Mouse (Mus musculus): ENCODE data around the gene Dennd4b. TPM values are rescaled to one million over a fixed set of nuclear protein-coding genes. Genes with fewer than 3 reads are reported as not detected.
"Not testable (repeated sequence)": the region's sequence is repeated elsewhere in the genome, so short reads cannot be mapped to it uniquely, and the experiment has no call there.

Dennd4b gene
- polyA plus RNA-seq, 1 experiment, result 163 TPM

GRCm38 (mm10) chr3:90242984-90243775, 21.8 kb upstream of the Dennd4b start, which contains the start of gene Creb3l4:
TSS of gene Creb3l4 (minus strand) at chr3:90243512.
- Histone ChIP-seq H3K4me3 (ENCODE audit: control insufficient read depth, insufficient read depth, low read length) (no peak within 1 kb of the TSS), H3K36me3 (ENCODE audit: control insufficient read depth, insufficient read depth, low read length) (no peaks in the 10 kb centered on the region), H3K27me3 (ENCODE audit: control insufficient read depth, insufficient read depth, low read length) (no peaks in the 10 kb centered on the region), H3K4me1 (replicated peaks; ENCODE audit: control insufficient read depth, insufficient read depth, low read length) (peaks cover 7% of the 10 kb centered on the region), H3K27ac (ENCODE audit: control insufficient read depth, insufficient read depth, low read length) (no peak within 1 kb of the TSS)
- no peak for DNase-seq
- TF ChIP-seq POLR2A (IDR thresholded peaks at IDR 0.05; ENCODE audit: control insufficient read depth, extremely low read depth, insufficient read depth, low read length, poor library complexity), result no peak
- no peak for TF ChIP-seq CTCF (IDR thresholded peaks at IDR 0.05; ENCODE audit: borderline replicate concordance, control insufficient read depth, extremely low read depth, insufficient read depth, low read length, poor library complexity)
- 90% methylated on average over 19 of the region's 19 CpGs for WGBS

- WGBS, result 6% methylated on average over 2 of the region's 2 CpGs
- TF ChIP-seq POLR2A (IDR thresholded peaks at IDR 0.05; ENCODE audit: control insufficient read depth, extremely low read depth, insufficient read depth, low read length, poor library complexity) (no peak), CTCF (IDR thresholded peaks at IDR 0.05; ENCODE audit: borderline replicate concordance, control insufficient read depth, extremely low read depth, insufficient read depth, low read length, poor library complexity) (no peak)
- Histone ChIP-seq H3K27me3 (ENCODE audit: control insufficient read depth, insufficient read depth, low read length) (no peaks in the 10 kb centered on the region), H3K27ac (ENCODE audit: control insufficient read depth, insufficient read depth, low read length) (no peak overlapping the region; the same call in 1 of the 2 replicates), H3K4me3 (ENCODE audit: control insufficient read depth, insufficient read depth, low read length) (no peak overlapping the region), H3K4me1 (replicated peaks; ENCODE audit: control insufficient read depth, insufficient read depth, low read length) (peaks cover 12% of the 10 kb centered on the region), H3K36me3 (ENCODE audit: control insufficient read depth, insufficient read depth, low read length) (no peaks in the 10 kb centered on the region)
- DNase-seq, result no peak
Measured at GRCm38 (mm10) chr3:90245406-90245805, 19.6 kb upstream of the Dennd4b start.

DNA sequence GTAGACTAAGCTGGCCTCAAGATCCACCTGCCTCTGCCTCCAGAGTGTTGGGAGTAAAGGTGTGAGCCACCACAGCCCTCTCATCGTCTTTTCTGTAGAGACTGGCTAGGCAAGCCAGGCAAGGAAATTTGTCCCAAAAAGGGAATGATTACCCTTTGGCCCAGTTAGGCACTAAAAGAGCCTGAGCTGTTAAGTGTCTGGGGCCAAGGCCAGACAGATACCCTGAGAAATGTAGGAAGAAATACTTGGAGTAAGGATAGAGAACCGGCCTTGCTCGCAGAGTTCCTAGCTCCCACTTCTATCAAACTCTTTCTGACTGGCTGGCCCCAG, 17.4 kb upstream of the Dennd4b start:
- WGBS, result 10% methylated on average over 3 of the region's 3 CpGs
- TF ChIP-seq POLR2A (IDR thresholded peaks at IDR 0.05; ENCODE audit: control insufficient read depth, extremely low read depth, insufficient read depth, low read length, poor library complexity) (no peak), CTCF (IDR thresholded peaks at IDR 0.05; ENCODE audit: borderline replicate concordance, control insufficient read depth, extremely low read depth, insufficient read depth, low read length, poor library complexity) (no peak)
- no peak for DNase-seq
- H3K36me3 ChIP-seq (ENCODE audit: control insufficient read depth, insufficient read depth, low read length), result no peaks in the 10 kb centered on the region
- peak overlapping the region; percentile 22; the same call in 1 of the 2 replicates for H3K27ac ChIP-seq (ENCODE audit: control insufficient read depth, insufficient read depth, low read length)
- H3K4me3 ChIP-seq (ENCODE audit: control insufficient read depth, insufficient read depth, low read length), result peak overlapping the region; percentile 34
- H3K27me3 ChIP-seq (ENCODE audit: control insufficient read depth, insufficient read depth, low read length), result no peaks in the 10 kb centered on the region
- peaks cover 12% of the 10 kb centered on the region for H3K4me1 ChIP-seq (replicated peaks; ENCODE audit: control insufficient read depth, insufficient read depth, low read length)

- peak; percentile 93 for DNase-seq
- no peak; the same call in 1 of the 2 replicates for TF ChIP-seq CTCF (IDR thresholded peaks at IDR 0.05; ENCODE audit: borderline replicate concordance, control insufficient read depth, extremely low read depth, insufficient read depth, low read length, poor library complexity)
- peak; percentile 84 for TF ChIP-seq POLR2A (IDR thresholded peaks at IDR 0.05; ENCODE audit: control insufficient read depth, extremely low read depth, insufficient read depth, low read length, poor library complexity)
- under 1% methylated on average over 44 of the region's 44 CpGs for WGBS
- Histone ChIP-seq H3K4me1 (replicated peaks; ENCODE audit: control insufficient read depth, insufficient read depth, low read length) (peaks cover 12% of the 10 kb centered on the region), H3K36me3 (ENCODE audit: control insufficient read depth, insufficient read depth, low read length) (no peaks in the 10 kb centered on the region), H3K27ac (ENCODE audit: control insufficient read depth, insufficient read depth, low read length) (peak within 1 kb of the TSS; percentile 47), H3K4me3 (ENCODE audit: control insufficient read depth, insufficient read depth, low read length) (peak within 1 kb of the TSS; percentile 81), H3K27me3 (ENCODE audit: control insufficient read depth, insufficient read depth, low read length) (no peaks in the 10 kb centered on the region)
Measured at GRCm38 (mm10) chr3:90247960-90248745, 16.8 kb upstream of the Dennd4b start, which contains the start of gene Slc39a1. TSS of gene Slc39a1 (plus strand) at chr3:90248172.

- WGBS, result 6% methylated on average over 10 of the region's 10 CpGs
- TF ChIP-seq POLR2A (IDR thresholded peaks at IDR 0.05; ENCODE audit: control insufficient read depth, extremely low read depth, insufficient read depth, low read length, poor library complexity) (no peak), CTCF (IDR thresholded peaks at IDR 0.05; ENCODE audit: borderline replicate concordance, control insufficient read depth, extremely low read depth, insufficient read depth, low read length, poor library complexity) (no peak)
- H3K4me1 ChIP-seq (replicated peaks; ENCODE audit: control insufficient read depth, insufficient read depth, low read length), result peaks cover 14% of the 10 kb centered on the region
- H3K4me3 ChIP-seq (ENCODE audit: control insufficient read depth, insufficient read depth, low read length), result peak overlapping the region; percentile 81
- no peaks in the 10 kb centered on the region for H3K27me3 ChIP-seq (ENCODE audit: control insufficient read depth, insufficient read depth, low read length)
- DNase-seq, result peak; percentile 30
- H3K36me3 ChIP-seq (ENCODE audit: control insufficient read depth, insufficient read depth, low read length), result no peaks in the 10 kb centered on the region
- H3K27ac ChIP-seq (ENCODE audit: control insufficient read depth, insufficient read depth, low read length), result peak overlapping the region; percentile 47
Measured at GRCm38 (mm10) chr3:90248746-90249100, 16.3 kb upstream of the Dennd4b start.

DNA sequence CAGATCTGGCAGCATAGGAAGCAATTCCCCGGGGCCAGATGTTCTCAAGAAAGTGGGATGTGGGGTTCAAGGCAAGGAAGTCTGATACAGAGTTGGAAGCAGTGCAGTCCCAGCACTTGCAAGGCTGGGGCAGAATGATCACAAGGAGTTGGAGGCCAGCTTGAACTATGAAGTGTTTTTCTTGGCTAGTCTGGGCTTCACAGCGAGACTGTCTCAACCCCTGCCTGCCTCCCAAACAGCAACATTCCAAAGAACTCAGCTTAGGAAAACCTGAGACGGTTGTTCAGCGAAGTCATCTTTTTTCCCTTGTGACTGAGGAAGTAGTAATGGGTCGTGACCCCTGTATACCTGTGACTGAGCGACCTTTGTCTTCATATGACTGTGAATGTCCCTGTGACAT, 14.2 kb upstream of the Dennd4b start:
- DNase-seq, result no peak
- Histone ChIP-seq H3K36me3 (ENCODE audit: control insufficient read depth, insufficient read depth, low read length) (no peaks in the 10 kb centered on the region), H3K27ac (ENCODE audit: control insufficient read depth, insufficient read depth, low read length) (no peak overlapping the region), H3K27me3 (ENCODE audit: control insufficient read depth, insufficient read depth, low read length) (no peaks in the 10 kb centered on the region), H3K4me3 (ENCODE audit: control insufficient read depth, insufficient read depth, low read length) (no peak overlapping the region), H3K4me1 (replicated peaks; ENCODE audit: control insufficient read depth, insufficient read depth, low read length) (peaks cover 22% of the 10 kb centered on the region)
- WGBS, result 93% methylated on average over 6 of the region's 6 CpGs
- no peak for TF ChIP-seq POLR2A (IDR thresholded peaks at IDR 0.05; ENCODE audit: control insufficient read depth, extremely low read depth, insufficient read depth, low read length, poor library complexity)
- TF ChIP-seq CTCF (IDR thresholded peaks at IDR 0.05; ENCODE audit: borderline replicate concordance, control insufficient read depth, extremely low read depth, insufficient read depth, low read length, poor library complexity), result no peak

DNA sequence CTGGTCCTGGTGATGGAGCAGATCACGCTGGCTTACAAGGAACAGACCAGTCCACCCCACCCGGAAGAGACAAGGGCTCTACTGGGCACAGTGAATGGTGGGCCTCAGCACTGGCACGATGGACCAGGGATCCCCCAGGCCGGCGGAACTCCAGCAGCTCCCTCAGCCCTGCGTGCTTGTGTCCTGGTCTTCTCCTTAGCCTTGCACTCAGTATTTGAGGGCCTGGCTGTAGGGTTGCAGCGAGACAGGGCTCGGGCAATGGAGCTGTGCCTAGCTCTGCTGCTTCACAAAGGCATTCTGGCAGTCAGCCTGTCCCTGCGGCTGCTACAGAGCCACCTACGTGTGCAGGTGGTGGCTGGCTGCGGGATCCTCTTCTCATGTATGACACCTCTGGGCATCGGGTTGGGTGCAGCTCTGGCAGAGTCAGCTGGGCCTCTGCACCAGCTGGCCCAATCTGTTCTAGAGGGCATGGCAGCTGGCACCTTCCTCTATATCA, 13.2 kb upstream of the Dennd4b start:
- not testable (repeated sequence) for DNase-seq; H3K36me3 ChIP-seq (ENCODE audit: control insufficient read depth, insufficient read depth, low read length); H3K27me3 ChIP-seq (ENCODE audit: control insufficient read depth, insufficient read depth, low read length); H3K27ac ChIP-seq (ENCODE audit: control insufficient read depth, insufficient read depth, low read length); H3K4me3 ChIP-seq (ENCODE audit: control insufficient read depth, insufficient read depth, low read length)
- H3K4me1 ChIP-seq (replicated peaks; ENCODE audit: control insufficient read depth, insufficient read depth, low read length), result peaks cover 21% of the 10 kb centered on the region
- WGBS, result 93% methylated on average over 12 of the region's 12 CpGs

DNA sequence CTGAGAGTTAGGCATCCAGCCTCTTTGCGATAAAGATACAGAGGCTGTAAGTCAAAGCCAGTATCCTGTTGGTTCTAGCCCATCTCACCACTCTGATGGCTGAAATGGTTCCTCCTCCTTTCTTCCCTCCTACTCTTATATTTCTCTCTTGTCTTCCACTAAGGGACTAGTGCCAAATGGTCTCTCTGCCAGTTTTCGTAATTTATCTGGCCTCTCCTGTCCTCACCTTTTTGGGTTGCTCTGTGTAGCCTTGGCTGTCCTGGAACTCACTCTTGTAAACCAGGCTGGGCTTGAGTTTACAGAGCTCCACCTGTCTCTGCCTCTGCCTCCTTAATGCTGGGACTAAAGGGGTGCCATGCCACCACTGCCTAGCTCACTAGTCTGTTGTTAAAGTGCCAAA, 12.3 kb upstream of the Dennd4b start:
- H3K36me3 ChIP-seq (ENCODE audit: control insufficient read depth, insufficient read depth, low read length); H3K27ac ChIP-seq (ENCODE audit: control insufficient read depth, insufficient read depth, low read length); DNase-seq; H3K4me3 ChIP-seq (ENCODE audit: control insufficient read depth, insufficient read depth, low read length); H3K27me3 ChIP-seq (ENCODE audit: control insufficient read depth, insufficient read depth, low read length): not testable (repeated sequence)
- H3K4me1 ChIP-seq (replicated peaks; ENCODE audit: control insufficient read depth, insufficient read depth, low read length), result peaks cover 19% of the 10 kb centered on the region
- WGBS, result 98% methylated on average over 2 of the region's 2 CpGs

DNA sequence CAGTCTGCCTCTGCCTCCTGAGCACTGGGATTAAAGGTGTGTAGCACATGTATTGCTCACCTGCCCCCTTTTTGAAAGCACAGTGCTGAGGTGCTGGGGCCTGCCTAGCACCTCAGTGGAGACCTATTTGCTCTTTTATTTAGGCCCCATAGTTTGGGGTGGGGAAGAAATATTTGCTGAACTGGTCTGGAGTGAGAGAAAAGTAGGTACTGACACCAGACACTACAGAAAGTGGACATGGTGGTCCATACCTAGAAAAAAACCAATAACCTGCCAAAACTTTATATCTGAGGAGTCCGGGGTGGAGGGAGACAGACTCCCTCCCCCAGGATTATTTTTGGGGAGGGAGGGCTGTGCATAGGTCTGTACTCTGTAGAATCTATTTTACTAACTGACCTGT, 11.8 kb upstream of the Dennd4b start:
- 81% methylated on average over 1 of the region's 1 CpGs for WGBS
- H3K27me3 ChIP-seq (ENCODE audit: control insufficient read depth, insufficient read depth, low read length); H3K36me3 ChIP-seq (ENCODE audit: control insufficient read depth, insufficient read depth, low read length); DNase-seq; H3K27ac ChIP-seq (ENCODE audit: control insufficient read depth, insufficient read depth, low read length); H3K4me3 ChIP-seq (ENCODE audit: control insufficient read depth, insufficient read depth, low read length): not testable (repeated sequence)
- H3K4me1 ChIP-seq (replicated peaks; ENCODE audit: control insufficient read depth, insufficient read depth, low read length), result peaks cover 18% of the 10 kb centered on the region
